Mouse (Mus musculus): ENCODE measurements around the gene Doc2b.

DNA sequence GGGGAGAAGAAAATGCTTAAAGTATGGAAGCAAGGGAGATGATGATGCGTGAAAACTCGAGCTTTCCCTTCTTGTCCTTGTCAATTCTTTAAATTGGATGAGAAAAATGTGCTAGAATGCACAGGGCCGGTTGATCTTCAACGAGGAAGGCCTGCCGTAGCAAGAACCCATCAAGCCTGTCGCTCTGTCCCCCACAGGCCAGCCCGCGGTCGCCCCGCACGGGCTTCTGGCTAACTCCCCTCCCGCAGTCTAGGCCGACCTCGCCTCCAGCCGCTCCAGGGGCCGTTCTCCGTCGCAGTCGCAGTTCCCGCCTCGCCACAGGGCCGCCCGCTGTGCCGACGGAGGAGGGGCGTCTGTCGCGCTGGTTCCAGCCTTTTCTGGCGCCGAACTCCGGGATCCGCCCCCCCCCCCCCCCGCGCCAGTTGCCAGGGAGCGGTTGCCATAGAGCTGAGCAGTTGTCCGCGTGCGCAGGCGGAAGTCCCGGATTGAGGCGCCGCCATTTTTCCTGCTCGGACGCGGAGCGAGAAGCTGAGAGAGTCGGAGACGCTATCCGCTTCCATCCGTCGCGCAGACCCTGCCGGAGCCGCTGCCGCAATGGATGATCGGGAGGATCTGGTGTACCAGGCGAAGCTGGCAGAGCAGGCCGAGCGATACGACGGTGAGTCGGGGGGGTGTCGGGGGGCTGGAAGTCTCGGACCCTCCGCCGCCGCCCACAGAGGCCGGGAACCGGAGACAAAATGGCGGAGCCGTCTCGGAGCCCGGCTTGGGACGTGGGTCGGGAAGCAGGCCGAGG lies 63.2 kb downstream of the Doc2b start, which contains the start of gene Ywhae:
- TF ChIP-seq CTCF (IDR thresholded peaks at IDR 0.05; ENCODE audit: low read depth) (peak; percentile 25; the same call in 1 of the 2 replicates), EP300 (optimal IDR thresholded peaks at IDR 0.05) (peak; percentile 88)
